Mouse (Mus musculus) cerebellum, postnatal 4 days (tissue): Measurements from ENCODE around the gene Tet2.

Experiments
- DNase-seq, 2 experiments: peaks; one replicate each; pipeline ENCODE4 v3.0.0; 2022; ENCODE audit warnings: low spot score in 2 of 2, mixed read lengths in 1 of 2

Tet2 gene

DNA sequence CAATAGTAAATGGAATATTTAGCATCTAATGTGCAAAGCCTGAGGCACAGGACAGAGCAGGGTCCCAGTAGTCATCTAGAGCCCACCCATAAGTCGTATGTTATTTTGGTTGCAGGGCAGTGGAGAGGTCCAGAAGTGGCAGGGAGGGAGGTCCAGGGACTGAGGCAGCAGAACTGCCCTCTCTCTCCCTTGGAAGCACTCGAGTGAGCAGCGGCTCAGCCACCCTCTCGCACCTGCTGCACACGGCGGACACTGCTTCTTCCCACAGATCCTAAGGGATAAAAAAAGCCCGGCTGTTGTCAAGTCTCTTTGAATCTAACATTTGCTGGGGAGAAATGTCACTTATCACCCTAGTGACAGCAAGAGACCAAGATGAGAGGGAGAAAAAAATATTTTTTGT lies 22.6 kb downstream of the Tet2 start:
- DNase-seq: no peak

DNA sequence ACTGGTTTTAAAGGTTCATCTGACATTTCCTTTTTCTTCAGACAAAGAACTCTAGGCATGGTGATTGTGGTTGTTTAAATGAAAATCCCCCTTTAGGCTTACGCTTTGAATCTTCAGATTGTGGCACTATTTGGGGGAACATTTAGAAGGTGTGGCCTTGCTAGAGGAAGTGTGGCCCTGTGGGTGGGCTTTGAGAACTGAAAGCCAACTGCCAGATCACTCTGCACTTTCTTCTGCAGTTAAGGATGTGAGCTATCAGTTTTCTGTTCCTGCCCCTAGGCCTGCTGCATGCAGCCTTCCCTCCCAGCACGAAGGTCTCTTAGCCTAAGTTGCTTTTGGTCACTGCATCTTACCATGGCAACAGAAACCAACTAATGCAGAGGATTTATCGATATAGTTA lies 26.1 kb downstream of the Tet2 start:
- no peak for DNase-seq

DNA sequence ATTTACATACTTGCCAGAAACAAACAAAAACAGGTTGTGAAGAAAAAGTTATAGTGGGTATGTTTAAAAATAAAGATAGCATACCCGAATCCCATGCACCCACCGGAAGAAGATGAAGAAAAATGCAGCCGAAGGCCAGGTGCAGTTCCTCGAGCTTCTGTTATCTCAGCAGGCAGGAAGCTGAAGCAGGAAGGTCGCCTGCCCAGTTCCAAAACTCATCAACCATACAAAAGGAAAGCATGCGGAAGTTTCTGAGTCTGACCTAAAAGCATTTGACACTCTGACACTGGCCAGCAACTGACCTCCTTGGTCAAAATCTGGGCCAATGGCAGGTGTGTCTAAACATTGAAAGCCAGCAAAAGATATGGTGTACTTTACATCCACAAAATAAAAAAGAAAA lies 26.8 kb downstream of the Tet2 start:
- DNase-seq: no peak

GRCm38 (mm10) chr3:133517406-133517805 lies 27.5 kb downstream of the Tet2 start:
- no peak for DNase-seq

- peak in 1 of 2 experiments; percentile 59 for DNase-seq
Measured at GRCm38 (mm10) chr3:133516137-133516536, 28.8 kb downstream of the Tet2 start.

GRCm38 (mm10) chr3:133515204-133515969 lies 29.6 kb downstream of the Tet2 start:
- DNase-seq: no peak

DNA sequence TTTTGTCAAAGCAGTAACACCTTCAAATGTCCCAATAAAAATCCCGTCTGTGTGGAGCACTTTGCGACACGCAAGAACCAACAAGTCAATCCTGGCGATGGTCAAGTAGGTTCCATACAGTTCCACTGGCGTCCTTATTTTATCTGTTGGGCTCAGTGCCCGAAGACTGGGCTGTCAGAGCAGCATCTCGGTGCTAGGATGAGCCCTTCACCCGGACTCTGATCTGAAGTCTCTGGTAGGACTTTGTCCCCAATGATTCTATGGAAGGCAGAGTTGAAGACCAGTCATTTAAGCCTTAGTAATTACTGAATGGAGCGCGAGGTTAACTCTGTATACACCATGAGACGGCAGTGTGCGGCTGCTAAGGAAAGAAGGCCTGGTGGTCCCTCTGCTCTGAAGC lies 30.6 kb downstream of the Tet2 start:
- no peak for DNase-seq

DNA sequence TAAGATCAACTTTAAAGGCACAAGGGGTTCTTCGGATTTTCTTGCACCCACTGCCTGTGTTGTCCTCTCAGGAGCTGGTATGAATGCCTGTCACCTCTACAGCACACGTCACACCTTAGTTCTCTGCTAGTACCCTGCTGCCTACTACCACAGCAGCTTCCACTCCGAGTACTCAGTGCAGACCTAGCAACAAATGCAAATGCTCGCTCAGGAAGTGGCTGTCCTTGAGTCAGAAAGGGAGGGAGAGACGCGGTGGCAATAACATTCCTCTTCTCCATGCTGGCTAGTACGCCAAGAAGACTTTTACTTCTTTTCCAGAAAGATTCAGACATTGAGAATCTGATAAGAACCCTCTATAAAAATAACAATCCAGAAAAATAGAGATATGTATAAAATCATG lies 31.5 kb downstream of the Tet2 start:
- no peak for DNase-seq

- DNase-seq: no peak
Measured at GRCm38 (mm10) chr3:133510368-133510767, 34.6 kb downstream of the Tet2 start.

- no peak for DNase-seq
Measured at GRCm38 (mm10) chr3:133509796-133510195, 35.1 kb downstream of the Tet2 start.

DNA sequence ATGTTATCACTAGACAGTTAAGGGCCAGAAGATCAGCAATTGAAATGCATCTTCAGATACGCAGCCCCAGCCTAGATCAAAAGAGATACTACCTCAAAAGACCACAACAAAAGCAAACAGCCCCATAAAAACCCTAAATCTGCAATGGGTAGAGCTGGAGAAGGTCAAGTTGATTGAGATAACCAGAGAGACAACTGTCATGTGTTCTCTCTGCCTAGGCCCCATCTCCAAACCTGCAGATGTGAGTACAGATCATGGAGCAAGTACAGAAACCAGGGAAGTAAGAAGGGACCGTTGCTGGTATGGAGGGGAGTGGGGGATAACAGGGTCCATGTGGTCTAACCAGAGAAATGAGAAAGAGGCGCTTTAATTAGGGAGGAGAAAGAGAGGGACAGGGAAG lies 36.1 kb downstream of the Tet2 start:
- no peak for DNase-seq

DNA sequence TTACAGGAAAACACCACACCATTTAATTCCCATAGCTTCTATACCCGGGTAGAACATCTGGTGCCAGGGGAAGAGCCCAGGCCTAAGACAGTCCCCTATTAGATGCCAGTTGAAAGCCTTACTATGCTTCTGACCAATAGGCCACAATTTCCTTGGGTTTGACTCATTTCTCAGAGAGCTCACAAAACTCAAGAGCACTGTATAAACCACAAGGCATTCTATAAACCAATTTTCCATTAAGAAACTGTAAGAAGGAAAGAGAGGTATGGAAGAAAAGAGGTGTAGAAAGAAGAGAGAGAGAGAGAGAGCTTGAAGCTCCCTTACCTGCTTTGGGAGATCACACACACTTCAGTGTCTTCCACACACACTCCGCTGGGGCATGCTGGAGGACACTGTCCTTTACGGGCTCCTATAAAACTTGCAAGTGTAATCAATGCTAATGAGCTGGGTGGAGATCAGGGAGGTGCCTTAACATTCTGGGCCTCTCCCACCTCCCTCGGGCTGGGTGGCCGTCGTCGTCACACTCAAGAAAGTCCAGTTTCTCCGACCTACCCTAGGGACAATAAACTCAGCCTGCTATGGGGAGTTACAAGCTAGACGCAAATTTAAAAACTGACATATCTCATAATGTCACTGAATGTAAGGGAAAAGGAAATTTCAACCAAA lies 38.5 kb downstream of the Tet2 start:
- DNase-seq: no peak

- no peak for DNase-seq
Measured at GRCm38 (mm10) chr3:133496953-133497352, 48.0 kb downstream of the Tet2 start.

- no peak for DNase-seq
Measured at GRCm38 (mm10) chr3:133491370-133491769, 53.6 kb downstream of the Tet2 start.

GRCm38 (mm10) chr3:133488022-133488725 lies 56.8 kb downstream of the Tet2 start:
- no peak for DNase-seq

GRCm38 (mm10) chr3:133482887-133483286 lies 62.1 kb downstream of the Tet2 start:
- no peak for DNase-seq

- no peak for DNase-seq
Measured at GRCm38 (mm10) chr3:133478987-133479386, 66.0 kb downstream of the Tet2 start.

GRCm38 (mm10) chr3:133473781-133474180 lies 71.2 kb downstream of the Tet2 start:
- DNase-seq: no peak

DNA sequence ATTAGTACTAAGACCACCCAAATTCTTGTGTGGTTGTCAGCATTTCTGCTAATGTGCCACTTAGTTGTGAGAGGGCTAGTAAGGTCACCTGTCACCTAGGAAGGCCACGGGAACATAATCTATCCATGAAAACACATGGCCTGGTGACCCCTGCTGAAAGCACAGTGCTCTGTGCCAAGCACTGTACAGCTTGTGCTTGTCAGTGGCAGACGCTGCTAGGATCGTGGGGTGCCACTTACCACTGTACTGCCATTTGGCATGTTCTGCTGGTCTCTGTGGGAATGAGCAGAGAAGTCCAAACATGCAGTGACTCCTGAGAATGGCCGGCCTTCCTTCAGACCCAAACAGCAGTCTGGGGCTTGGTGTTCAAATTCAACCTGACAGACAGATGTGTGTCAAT lies 73.8 kb downstream of the Tet2 start:
- DNase-seq: peak in 1 of 2 experiments; percentile 16

GRCm38 (mm10) chr3:133468883-133469282 lies 76.1 kb downstream of the Tet2 start:
- DNase-seq: no peak

DNA sequence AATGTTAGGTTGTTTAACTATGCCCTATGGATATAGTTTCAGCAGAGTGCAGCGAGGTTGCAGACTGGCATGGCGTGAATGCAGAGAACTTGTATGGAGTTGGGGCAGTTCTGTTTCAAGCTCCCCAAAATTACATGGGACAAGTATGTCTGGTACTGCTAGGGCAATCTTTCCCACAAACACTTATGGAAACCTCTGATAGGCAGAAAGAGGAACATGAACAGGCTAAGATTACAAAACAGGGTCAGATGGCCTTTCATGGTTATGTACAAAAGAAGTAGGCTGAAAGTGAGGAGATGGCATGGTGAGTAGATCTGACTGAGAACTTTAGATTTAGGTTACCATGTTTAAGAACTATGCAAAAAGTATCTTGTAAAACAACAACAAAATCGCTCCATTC lies 81.7 kb downstream of the Tet2 start:
- no peak for DNase-seq

GRCm38 (mm10) chr3:133462485-133462884 lies 82.5 kb downstream of the Tet2 start:
- no peak for DNase-seq

- DNase-seq: no peak
Measured at GRCm38 (mm10) chr3:133462059-133462458, 82.9 kb downstream of the Tet2 start.
